Mouse (Mus musculus) testis, postnatal 10 days (tissue): ENCODE results near the gene Ift46.
A peak's percentile ranks its signal among the peaks of the same experiment; 100 is the strongest.

Experiments
- DNase-seq: peaks from one replicate; pipeline ENCODE4 v3.0.0; 2021; ENCODE audit warnings: low spot score

Gene Ift46

GRCm38 (mm10) chr9:44767101-44768028 lies at the start of gene Ift46, which contains the start of gene Arcn1:
Ift46 (plus strand) TSS chr9:44767908.
Arcn1 (minus strand) TSS chr9:44767845.
- DNase-seq = peak; percentile 85

GRCm38 (mm10) chr9:44718937-44719631 lies 48.6 kb upstream of the Ift46 start:
- DNase-seq = no peak

- no peak for DNase-seq
Observed at GRCm38 (mm10) chr9:44719632-44720357, 47.9 kb upstream of the Ift46 start.

GRCm38 (mm10) chr9:44720358-44721153 lies 47.2 kb upstream of the Ift46 start:
- no peak for DNase-seq

- peak; percentile 86 for DNase-seq
Observed at GRCm38 (mm10) chr9:44721154-44721876, 46.4 kb upstream of the Ift46 start.

GRCm38 (mm10) chr9:44721877-44722186 lies 45.9 kb upstream of the Ift46 start:
- DNase-seq = no peak

- no peak for DNase-seq
Observed at GRCm38 (mm10) chr9:44722575-44722974, 45.1 kb upstream of the Ift46 start.

GRCm38 (mm10) chr9:44723008-44723407 lies 44.7 kb upstream of the Ift46 start:
- DNase-seq = no peak

GRCm38 (mm10) chr9:44723521-44724041 lies 44.1 kb upstream of the Ift46 start:
- DNase-seq = no peak

- peak; percentile 55 for DNase-seq
Observed at GRCm38 (mm10) chr9:44724223-44724622, 43.5 kb upstream of the Ift46 start.

- no peak for DNase-seq
Observed at GRCm38 (mm10) chr9:44724665-44725064, 43.0 kb upstream of the Ift46 start.

GRCm38 (mm10) chr9:44726431-44727146 lies 41.1 kb upstream of the Ift46 start:
- DNase-seq = peak; percentile 39

GRCm38 (mm10) chr9:44727441-44727840 lies 40.3 kb upstream of the Ift46 start:
- DNase-seq = no peak

GRCm38 (mm10) chr9:44732130-44732549 lies 35.6 kb upstream of the Ift46 start:
- DNase-seq = no peak

- no peak for DNase-seq
Observed at GRCm38 (mm10) chr9:44732921-44733530, 34.7 kb upstream of the Ift46 start.

- peak; percentile 71 for DNase-seq
Observed at GRCm38 (mm10) chr9:44733671-44734523, 33.8 kb upstream of the Ift46 start.

GRCm38 (mm10) chr9:44734524-44735494 lies 32.9 kb upstream of the Ift46 start, which contains the start of gene Phldb1:
Phldb1 (minus strand) TSS chr9:44735198.
- DNase-seq = peak; percentile 89
